Mouse (Mus musculus): ENCODE data around the gene Galnt17. TPM values are rescaled to one million over a fixed set of nuclear protein-coding genes. Genes with fewer than 3 reads are reported as not detected.

Galnt17 gene
- polyA plus RNA-seq, 1 experiment: 0.08 TPM

GRCm38 (mm10) chr5:131022396-131022993 lies 285.8 kb downstream of the Galnt17 start:
- H3K36me3 ChIP-seq (ENCODE audit: control insufficient read depth, insufficient read depth): no peaks in the 10 kb centered on the region

GRCm38 (mm10) chr5:131020936-131021335 lies 287.4 kb downstream of the Galnt17 start:
- Histone ChIP-seq H3K27me3 (ENCODE audit: control insufficient read depth, insufficient read depth, insufficient read length) (no peaks in the 10 kb centered on the region), H3K79me2 (ENCODE audit: control insufficient read depth, insufficient read depth) (no peaks in the 10 kb centered on the region)
- TF ChIP-seq TCF3 (IDR thresholded peaks at IDR 0.05; ENCODE audit: insufficient read length, low read depth): no peak
- no peak for TF ChIP-seq REST (IDR thresholded peaks at IDR 0.05; ENCODE audit: insufficient read depth, insufficient read length)
- no peak for TF ChIP-seq MYOG (IDR thresholded peaks at IDR 0.05; ENCODE audit: control insufficient read depth in 1 of 3, insufficient read depth in 1 of 3, insufficient read length in 2 of 3, low read depth in 2 of 3)
- TF ChIP-seq POLR2AphosphoS2 (IDR thresholded peaks at IDR 0.05; ENCODE audit: insufficient read length, low read depth): no peak
- no peak for TF ChIP-seq SRF (IDR thresholded peaks at IDR 0.05; ENCODE audit: control insufficient read depth, insufficient read length, low read depth)
- TF ChIP-seq POLR2A (IDR thresholded peaks at IDR 0.05; ENCODE audit: insufficient read length, low read depth): no peak
- no peak for TF ChIP-seq E2F4 (IDR thresholded peaks at IDR 0.05; ENCODE audit: insufficient read depth)
- TF ChIP-seq USF1 (IDR thresholded peaks at IDR 0.05; ENCODE audit: low read depth): no peak
- TF ChIP-seq MYOD1 (IDR thresholded peaks at IDR 0.05; ENCODE audit: control insufficient read depth in 1 of 3, insufficient read length in 2 of 3, low read depth in 2 of 3): no peak
- TF ChIP-seq CEBPB (IDR thresholded peaks at IDR 0.05; ENCODE audit: insufficient read depth, poor library complexity, severe bottlenecking): no peak
- no peak for TF ChIP-seq TCF12 (IDR thresholded peaks at IDR 0.05; ENCODE audit: insufficient read depth, poor library complexity, severe bottlenecking)
- TF ChIP-seq MAX (IDR thresholded peaks at IDR 0.05; ENCODE audit: low read depth): no peak

More at GRCm38 (mm10) chr5:131022396-131022993, 285.8 kb downstream of the Galnt17 start:
- no peaks in the 10 kb centered on the region for H3K27me3 ChIP-seq (ENCODE audit: control insufficient read depth, insufficient read depth, insufficient read length)
- no peak overlapping the region for H3K4me3 ChIP-seq
- TF ChIP-seq MAX (IDR thresholded peaks at IDR 0.05; ENCODE audit: low read depth) (no peak), REST (IDR thresholded peaks at IDR 0.05; ENCODE audit: insufficient read depth, insufficient read length) (no peak), POLR2AphosphoS2 (IDR thresholded peaks at IDR 0.05; ENCODE audit: insufficient read length, low read depth) (no peak), CEBPB (IDR thresholded peaks at IDR 0.05; ENCODE audit: insufficient read depth, poor library complexity, severe bottlenecking) (no peak), USF1 (IDR thresholded peaks at IDR 0.05; ENCODE audit: low read depth) (no peak), TCF3 (IDR thresholded peaks at IDR 0.05; ENCODE audit: insufficient read length, low read depth) (no peak), POLR2A (IDR thresholded peaks at IDR 0.05; ENCODE audit: insufficient read length, low read depth) (no peak), E2F4 (IDR thresholded peaks at IDR 0.05; ENCODE audit: insufficient read depth) (no peak), MYOD1 (IDR thresholded peaks at IDR 0.05; ENCODE audit: control insufficient read depth in 1 of 3, insufficient read length in 2 of 3, low read depth in 2 of 3) (no peak), MYOG (IDR thresholded peaks at IDR 0.05; ENCODE audit: control insufficient read depth in 1 of 3, insufficient read depth in 1 of 3, insufficient read length in 2 of 3, low read depth in 2 of 3) (no peak), SRF (IDR thresholded peaks at IDR 0.05; ENCODE audit: control insufficient read depth, insufficient read length, low read depth) (no peak), TCF12 (IDR thresholded peaks at IDR 0.05; ENCODE audit: insufficient read depth, poor library complexity, severe bottlenecking) (no peak)
- no peak overlapping the region for H3K4me2 ChIP-seq (ENCODE audit: low read depth)
- no peaks in the 10 kb centered on the region for H3K79me2 ChIP-seq (ENCODE audit: control insufficient read depth, insufficient read depth)
- H3ac ChIP-seq (ENCODE audit: control insufficient read depth, insufficient read length): no peak overlapping the region

GRCm38 (mm10) chr5:131019346-131019965 lies 288.8 kb downstream of the Galnt17 start:
- H3K36me3 ChIP-seq (ENCODE audit: control insufficient read depth, insufficient read depth): no peaks in the 10 kb centered on the region
- TF ChIP-seq E2F4 (IDR thresholded peaks at IDR 0.05; ENCODE audit: insufficient read depth) (no peak), TCF12 (IDR thresholded peaks at IDR 0.05; ENCODE audit: insufficient read depth, poor library complexity, severe bottlenecking) (no peak), TCF3 (IDR thresholded peaks at IDR 0.05; ENCODE audit: insufficient read length, low read depth) (no peak), MYOG (IDR thresholded peaks at IDR 0.05; ENCODE audit: control insufficient read depth in 1 of 3, insufficient read depth in 1 of 3, insufficient read length in 2 of 3, low read depth in 2 of 3) (no peak), CEBPB (IDR thresholded peaks at IDR 0.05; ENCODE audit: insufficient read depth, poor library complexity, severe bottlenecking) (no peak), POLR2A (IDR thresholded peaks at IDR 0.05; ENCODE audit: insufficient read length, low read depth) (no peak), USF1 (IDR thresholded peaks at IDR 0.05; ENCODE audit: low read depth) (no peak), POLR2AphosphoS2 (IDR thresholded peaks at IDR 0.05; ENCODE audit: insufficient read length, low read depth) (no peak)
- no peaks in the 10 kb centered on the region for H3K27me3 ChIP-seq (ENCODE audit: control insufficient read depth, insufficient read depth, insufficient read length)
- H3K79me2 ChIP-seq (ENCODE audit: control insufficient read depth, insufficient read depth): no peaks in the 10 kb centered on the region
- H3ac ChIP-seq (ENCODE audit: control insufficient read depth, insufficient read length): no peak overlapping the region
- H3K4me2 ChIP-seq (ENCODE audit: low read depth): no peak overlapping the region
- no peak overlapping the region for H3K4me3 ChIP-seq

More at GRCm38 (mm10) chr5:131020936-131021335, 287.4 kb downstream of the Galnt17 start:
- Histone ChIP-seq H3K4me3 (no peak overlapping the region), H3K4me2 (ENCODE audit: low read depth) (no peak overlapping the region), H3ac (ENCODE audit: control insufficient read depth, insufficient read length) (no peak overlapping the region), H3K36me3 (ENCODE audit: control insufficient read depth, insufficient read depth) (no peaks in the 10 kb centered on the region)

GRCm38 (mm10) chr5:131016066-131016465 lies 292.2 kb downstream of the Galnt17 start:
- H3K36me3 ChIP-seq (ENCODE audit: control insufficient read depth, insufficient read depth): no peaks in the 10 kb centered on the region
- H3K4me3 ChIP-seq: no peak overlapping the region
- no peak overlapping the region for H3ac ChIP-seq (ENCODE audit: control insufficient read depth, insufficient read length)
- TF ChIP-seq POLR2A (IDR thresholded peaks at IDR 0.05; ENCODE audit: insufficient read length, low read depth) (no peak), E2F4 (IDR thresholded peaks at IDR 0.05; ENCODE audit: insufficient read depth) (no peak), MYOG (IDR thresholded peaks at IDR 0.05; ENCODE audit: control insufficient read depth in 1 of 3, insufficient read depth in 1 of 3, insufficient read length in 2 of 3, low read depth in 2 of 3) (no peak), MAX (IDR thresholded peaks at IDR 0.05; ENCODE audit: low read depth) (no peak), USF1 (IDR thresholded peaks at IDR 0.05; ENCODE audit: low read depth) (no peak), TCF3 (IDR thresholded peaks at IDR 0.05; ENCODE audit: insufficient read length, low read depth) (no peak), TCF12 (IDR thresholded peaks at IDR 0.05; ENCODE audit: insufficient read depth, poor library complexity, severe bottlenecking) (no peak), MYOD1 (IDR thresholded peaks at IDR 0.05; ENCODE audit: control insufficient read depth in 1 of 3, insufficient read length in 2 of 3, low read depth in 2 of 3) (no peak), POLR2AphosphoS2 (IDR thresholded peaks at IDR 0.05; ENCODE audit: insufficient read length, low read depth) (no peak), SRF (IDR thresholded peaks at IDR 0.05; ENCODE audit: control insufficient read depth, insufficient read length, low read depth) (no peak), REST (IDR thresholded peaks at IDR 0.05; ENCODE audit: insufficient read depth, insufficient read length) (no peak), CEBPB (IDR thresholded peaks at IDR 0.05; ENCODE audit: insufficient read depth, poor library complexity, severe bottlenecking) (no peak)
- no peaks in the 10 kb centered on the region for H3K79me2 ChIP-seq (ENCODE audit: control insufficient read depth, insufficient read depth)
- no peak overlapping the region for H3K4me2 ChIP-seq (ENCODE audit: low read depth)
- H3K27me3 ChIP-seq (ENCODE audit: control insufficient read depth, insufficient read depth, insufficient read length): no peaks in the 10 kb centered on the region

Measured in myocyte (in vitro differentiated cells).